Mouse (Mus musculus): ENCODE measurements around the gene Uqcrh.

The Uqcrh gene

GRCm38 (mm10) chr4:116096291-116096690, 21.4 kb upstream of the Uqcrh start:
- Histone ChIP-seq H3K9me3 (ENCODE audit: low read length) (no peaks in the 10 kb centered on the region), H3K4me1 (replicated peaks; ENCODE audit: low read depth, low read length) (no peaks in the 10 kb centered on the region), H3K36me3 (ENCODE audit: insufficient read depth, low read length) (peaks cover 99% of the 10 kb centered on the region), H3K27me3 (ENCODE audit: insufficient read depth, low read length) (no peaks in the 10 kb centered on the region), H3K4me3 (replicated peaks; ENCODE audit: low read length) (no peak overlapping the region)
- TF ChIP-seq NANOG (IDR thresholded peaks at IDR 0.05; ENCODE audit: borderline replicate concordance, low read length) (no peak), CTCF (conservative IDR thresholded peaks at IDR 0.05; ENCODE audit: low read length) (no peak), POU5F1 (IDR thresholded peaks at IDR 0.05; ENCODE audit: borderline replicate concordance, low read length) (no peak)

DNA sequence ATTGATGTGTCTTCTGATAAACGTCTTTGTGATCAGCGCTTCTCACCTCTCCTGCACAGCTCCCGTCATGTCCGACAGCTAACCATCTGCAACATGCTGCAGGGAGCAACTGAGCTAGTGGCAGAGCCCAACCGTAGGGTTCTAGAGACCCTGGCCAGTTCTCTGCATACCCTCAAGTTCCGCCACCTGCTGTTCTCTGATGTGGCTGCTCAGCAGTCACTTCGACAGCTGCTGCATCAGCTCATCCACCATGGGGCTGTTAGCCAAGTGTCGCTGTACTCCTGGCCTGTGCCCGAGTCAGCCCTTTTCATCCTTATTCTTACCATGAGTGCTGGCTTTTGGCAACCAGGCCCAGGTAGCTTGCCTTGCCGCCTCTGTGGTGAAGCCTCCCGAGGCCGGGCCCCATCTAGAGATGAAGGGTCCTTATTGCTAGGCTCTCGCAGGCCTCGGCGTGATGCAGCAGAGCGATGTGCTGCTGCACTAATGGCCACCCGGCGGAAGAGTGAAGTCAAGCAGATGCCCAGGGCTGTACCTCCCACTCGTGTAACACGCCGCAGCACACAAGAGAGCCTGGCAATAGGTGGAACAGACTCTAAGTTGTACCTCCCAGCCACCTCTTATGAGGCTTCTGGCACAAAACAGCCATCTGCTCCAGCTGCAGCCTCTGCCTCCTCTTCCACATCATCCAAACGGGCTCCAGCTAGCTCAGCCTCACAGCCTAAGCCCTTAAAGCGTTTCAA, 13.8 kb upstream of the Uqcrh start:
- no peak for TF ChIP-seq POU5F1 (IDR thresholded peaks at IDR 0.05; ENCODE audit: borderline replicate concordance, low read length)
- no peak for TF ChIP-seq CTCF (conservative IDR thresholded peaks at IDR 0.05; ENCODE audit: low read length)
- TF ChIP-seq NANOG (IDR thresholded peaks at IDR 0.05; ENCODE audit: borderline replicate concordance, low read length), result no peak
- peaks cover 64% of the 10 kb centered on the region for H3K36me3 ChIP-seq (ENCODE audit: insufficient read depth, low read length)
- no peaks in the 10 kb centered on the region for H3K9me3 ChIP-seq (ENCODE audit: low read length)
- H3K27me3 ChIP-seq (ENCODE audit: insufficient read depth, low read length), result no peaks in the 10 kb centered on the region
- peaks cover 20% of the 10 kb centered on the region for H3K4me1 ChIP-seq (replicated peaks; ENCODE audit: low read depth, low read length)
- H3K4me3 ChIP-seq (replicated peaks; ENCODE audit: low read length), result peak overlapping the region; percentile 51

GRCm38 (mm10) chr4:116077240-116078095, 2.6 kb upstream of the Uqcrh start:
- Histone ChIP-seq H3K9me3 (ENCODE audit: low read length) (no peaks in the 10 kb centered on the region), H3K4me1 (replicated peaks; ENCODE audit: low read depth, low read length) (peaks cover 32% of the 10 kb centered on the region), H3K36me3 (ENCODE audit: insufficient read depth, low read length) (peaks cover 23% of the 10 kb centered on the region), H3K27me3 (ENCODE audit: insufficient read depth, low read length) (peaks cover 18% of the 10 kb centered on the region), H3K4me3 (replicated peaks; ENCODE audit: low read length) (peak overlapping the region; percentile 94)
- no peak for TF ChIP-seq CTCF (conservative IDR thresholded peaks at IDR 0.05; ENCODE audit: low read length)
- no peak for TF ChIP-seq POU5F1 (IDR thresholded peaks at IDR 0.05; ENCODE audit: borderline replicate concordance, low read length)
- TF ChIP-seq NANOG (IDR thresholded peaks at IDR 0.05; ENCODE audit: borderline replicate concordance, low read length), result no peak

GRCm38 (mm10) chr4:116076369-116077231, 1.7 kb upstream of the Uqcrh start:
- no peak for TF ChIP-seq POU5F1 (IDR thresholded peaks at IDR 0.05; ENCODE audit: borderline replicate concordance, low read length)
- TF ChIP-seq NANOG (IDR thresholded peaks at IDR 0.05; ENCODE audit: borderline replicate concordance, low read length), result no peak
- TF ChIP-seq CTCF (conservative IDR thresholded peaks at IDR 0.05; ENCODE audit: low read length), result no peak
- H3K27me3 ChIP-seq (ENCODE audit: insufficient read depth, low read length), result peaks cover 18% of the 10 kb centered on the region
- H3K4me3 ChIP-seq (replicated peaks; ENCODE audit: low read length), result peak overlapping the region; percentile 94
- H3K36me3 ChIP-seq (ENCODE audit: insufficient read depth, low read length), result peaks cover 22% of the 10 kb centered on the region
- H3K9me3 ChIP-seq (ENCODE audit: low read length), result no peaks in the 10 kb centered on the region
- peaks cover 39% of the 10 kb centered on the region for H3K4me1 ChIP-seq (replicated peaks; ENCODE audit: low read depth, low read length)

DNA sequence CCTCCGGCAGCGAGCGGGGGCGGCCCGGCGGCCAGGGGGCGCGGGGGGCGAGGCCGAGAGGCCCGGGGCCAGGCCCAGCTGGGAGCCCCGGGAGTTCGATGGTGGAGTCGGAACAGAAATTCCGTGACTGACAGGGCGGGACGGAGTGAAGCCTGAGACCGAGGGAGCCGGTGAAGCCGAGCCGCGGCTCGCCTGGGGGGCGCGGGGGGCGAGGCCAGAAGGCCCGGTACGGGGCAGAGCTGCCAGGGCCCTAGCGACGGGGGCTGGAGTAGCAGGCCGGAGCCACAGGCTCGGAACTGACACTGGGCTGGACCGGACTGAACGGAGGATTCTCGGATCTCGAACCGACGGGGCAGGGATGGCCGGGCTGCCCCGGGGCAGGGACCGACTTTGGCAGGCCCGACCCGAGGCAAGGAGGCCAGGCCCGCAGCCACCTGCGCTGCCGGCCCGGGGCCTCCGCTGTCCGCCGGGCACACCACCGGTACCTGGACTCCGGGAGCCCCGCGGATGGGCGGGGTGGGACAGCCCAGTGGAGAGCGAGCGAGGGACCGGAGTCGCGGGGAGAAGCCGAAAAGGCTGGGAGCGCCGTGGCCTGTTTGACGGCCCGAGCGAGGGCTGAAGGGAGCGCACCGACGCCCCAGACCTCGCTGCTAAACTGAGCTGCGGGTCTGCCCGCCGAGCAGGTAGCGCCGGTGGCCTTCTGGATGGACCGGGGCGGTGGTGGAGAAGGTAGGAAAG, 929 bp upstream of the Uqcrh start:
- peak overlapping the region; percentile 94 for H3K4me3 ChIP-seq (replicated peaks; ENCODE audit: low read length)
- no peaks in the 10 kb centered on the region for H3K9me3 ChIP-seq (ENCODE audit: low read length)
- peaks cover 18% of the 10 kb centered on the region for H3K27me3 ChIP-seq (ENCODE audit: insufficient read depth, low read length)
- peaks cover 17% of the 10 kb centered on the region for H3K36me3 ChIP-seq (ENCODE audit: insufficient read depth, low read length)
- TF ChIP-seq POU5F1 (IDR thresholded peaks at IDR 0.05; ENCODE audit: borderline replicate concordance, low read length) (no peak), NANOG (IDR thresholded peaks at IDR 0.05; ENCODE audit: borderline replicate concordance, low read length) (no peak), CTCF (conservative IDR thresholded peaks at IDR 0.05; ENCODE audit: low read length) (no peak)
- peaks cover 47% of the 10 kb centered on the region for H3K4me1 ChIP-seq (replicated peaks; ENCODE audit: low read depth, low read length)

DNA sequence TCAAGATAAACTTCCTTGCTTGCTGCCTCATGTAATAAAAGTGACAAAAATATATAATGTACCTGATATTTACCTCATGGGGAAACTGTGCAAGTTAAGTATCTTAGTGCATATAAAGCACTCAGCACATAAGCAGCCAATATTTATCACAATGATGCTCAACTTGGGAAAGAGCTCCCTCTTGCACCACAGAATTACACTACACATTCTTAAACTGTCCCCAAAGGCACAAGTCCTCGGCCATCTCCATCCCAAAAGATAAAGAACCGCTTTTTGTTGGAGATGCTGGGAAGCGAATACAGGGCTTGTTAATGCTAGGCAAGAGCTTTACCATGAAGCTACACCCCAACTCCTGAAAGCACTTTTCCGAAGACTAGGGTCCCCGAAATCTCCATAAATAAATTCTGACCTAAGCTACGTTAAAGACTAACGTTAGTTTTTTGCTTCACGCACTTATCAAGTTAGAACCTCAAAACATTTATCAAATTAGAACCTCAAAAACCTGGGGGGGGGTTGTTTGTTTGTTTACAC, 661 bp downstream of the Uqcrh start:
- no peak for TF ChIP-seq CTCF (conservative IDR thresholded peaks at IDR 0.05; ENCODE audit: low read length)
- no peak for TF ChIP-seq POU5F1 (IDR thresholded peaks at IDR 0.05; ENCODE audit: borderline replicate concordance, low read length)
- TF ChIP-seq NANOG (IDR thresholded peaks at IDR 0.05; ENCODE audit: borderline replicate concordance, low read length), result no peak
- no peaks in the 10 kb centered on the region for H3K9me3 ChIP-seq (ENCODE audit: low read length)
- peak overlapping the region; percentile 94 for H3K4me3 ChIP-seq (replicated peaks; ENCODE audit: low read length)
- H3K36me3 ChIP-seq (ENCODE audit: insufficient read depth, low read length), result peaks cover 19% of the 10 kb centered on the region
- H3K4me1 ChIP-seq (replicated peaks; ENCODE audit: low read depth, low read length), result peaks cover 56% of the 10 kb centered on the region
- peaks cover 18% of the 10 kb centered on the region for H3K27me3 ChIP-seq (ENCODE audit: insufficient read depth, low read length)

GRCm38 (mm10) chr4:116073146-116073545, 1.7 kb downstream of the Uqcrh start:
- Histone ChIP-seq H3K27me3 (ENCODE audit: insufficient read depth, low read length) (peaks cover 18% of the 10 kb centered on the region), H3K36me3 (ENCODE audit: insufficient read depth, low read length) (peaks cover 30% of the 10 kb centered on the region), H3K9me3 (ENCODE audit: low read length) (no peaks in the 10 kb centered on the region), H3K4me1 (replicated peaks; ENCODE audit: low read depth, low read length) (peaks cover 56% of the 10 kb centered on the region), H3K4me3 (replicated peaks; ENCODE audit: low read length) (0 out of 2 replicates have a peak overlapping the region, but pooled peaks have one; percentile 94)
- no peak for TF ChIP-seq POU5F1 (IDR thresholded peaks at IDR 0.05; ENCODE audit: borderline replicate concordance, low read length)
- no peak for TF ChIP-seq NANOG (IDR thresholded peaks at IDR 0.05; ENCODE audit: borderline replicate concordance, low read length)
- no peak for TF ChIP-seq CTCF (conservative IDR thresholded peaks at IDR 0.05; ENCODE audit: low read length)
